Mouse (Mus musculus) embryonic facial prominence, embryonic 11.5 days (tissue): ENCODE data around the gene Qsox1. TPM values are rescaled to one million over a fixed set of nuclear protein-coding genes. Genes with fewer than 3 reads are reported as not detected.

Experiments
- ATAC-seq: fragments of 200-750 bp; cut with Nextera tagmentation; replicated peaks from 2 replicates; pipeline ENCODE4 v1.8.0; 2017; ENCODE audit warnings: low read depth; ENCODE audit not compliant: insufficient number of reproducible peaks, low FRiP score, low TSS enrichment
- DNase-seq: peaks from one replicate; pipeline ENCODE4 v3.0.0-alpha.2; 2015; ENCODE audit warnings: low spot score
- H3K27ac ChIP-seq: fragments of 300-500 bp; sonication (generic); replicated peaks from 2 replicates; pipeline ENCODE4 v1.5.1; 2014; ENCODE audit warnings: mild to moderate bottlenecking, low read depth, low read length, control low read depth
- H3K27me3 ChIP-seq: fragments of 300-500 bp; sonication (generic); 2 replicates; pipeline ENCODE4 v1.6.1; 2014; ENCODE audit warnings: mild to moderate bottlenecking, low read length, moderate library complexity, mixed read lengths; ENCODE audit not compliant: control insufficient read depth, insufficient read depth
- H3K36me3 ChIP-seq: fragments of 300-500 bp; sonication (generic); replicated peaks from 2 replicates; pipeline ENCODE4 v1.6.1; 2014; ENCODE audit warnings: low read depth, mild to moderate bottlenecking, low read length, moderate library complexity, mixed read lengths; ENCODE audit not compliant: control insufficient read depth, insufficient read depth
- H3K4me1 ChIP-seq: fragments of 300-500 bp; sonication (generic); 2 replicates; pipeline ENCODE4 v1.6.1; 2014; ENCODE audit warnings: low read length, mixed read lengths; ENCODE audit not compliant: control insufficient read depth, insufficient read depth
- H3K4me2 ChIP-seq: fragments of 300-500 bp; sonication (generic); 2 replicates; pipeline ENCODE4 v1.6.1; 2014; ENCODE audit warnings: low read depth, mild to moderate bottlenecking, control low read depth, low read length, moderate library complexity
- H3K4me3 ChIP-seq: fragments of 300-500 bp; sonication (generic); 2 replicates; pipeline ENCODE4 v1.5.1; 2014; ENCODE audit warnings: low read depth, low read length, control low read depth
- H3K9ac ChIP-seq: fragments of 300-500 bp; sonication (generic); replicated peaks from 2 replicates; pipeline ENCODE4 v1.6.1; 2014; ENCODE audit warnings: mild to moderate bottlenecking, control low read depth, low read length
- H3K9me3 ChIP-seq: fragments of 300-500 bp; sonication (generic); replicated peaks from 2 replicates; pipeline ENCODE4 v1.6.1; 2016; ENCODE audit warnings: mild to moderate bottlenecking, low read length, inconsistent platforms, mixed read lengths; ENCODE audit not compliant: control insufficient read depth
- WGBS: fragments of 180-500 bp; shearing (Covaris S2); extraction: QIAGEN DNeasy Blood & Tissue Kit; methylation state at CpG from one replicate; pipeline ENCODE4 v1.1.7; 2014; 5-methylcytosine and 5-hydroxymethylcytosine counted together
- polyA plus RNA-seq: library from polyadenylated mRNA; unstranded; fragments of >200 nt; fragmentation: Nextera tagmentation; extraction: Ambion mirVana; gene quantifications from 2 replicates; pipeline ENCODE4 v1.2.1, GENCODE M21; 2014

Gene Qsox1
- polyA plus RNA-seq, 1 experiment from 2014 or later = 6.8 TPM

GRCm38 (mm10) chr1:155809706-155810442 lies 2.8 kb downstream of the Qsox1 start:
- H3K9ac ChIP-seq = no peak overlapping the region
- DNase-seq (no peak), ATAC-seq (no peak)
- H3K36me3 ChIP-seq = no peaks in the 10 kb centered on the region
- H3K9me3 ChIP-seq = no peaks in the 10 kb centered on the region
- H3K27me3 ChIP-seq = no peaks in the 10 kb centered on the region
- no peaks in the 10 kb centered on the region for H3K4me1 ChIP-seq
- H3K4me3 ChIP-seq = no peak overlapping the region
- no peak overlapping the region for H3K4me2 ChIP-seq
- WGBS = 71% methylated on average over 10 of the region's 10 CpGs
- H3K27ac ChIP-seq = no peak overlapping the region

- H3K4me1 ChIP-seq = no peaks in the 10 kb centered on the region
- no peaks in the 10 kb centered on the region for H3K9me3 ChIP-seq
- WGBS = 90% methylated on average over 4 of the region's 4 CpGs
- H3K4me2 ChIP-seq = no peak overlapping the region
- H3K36me3 ChIP-seq = no peaks in the 10 kb centered on the region
- H3K27me3 ChIP-seq = no peaks in the 10 kb centered on the region
- H3K27ac ChIP-seq = no peak overlapping the region
- DNase-seq (no peak), ATAC-seq (no peak)
- H3K4me3 ChIP-seq = no peak overlapping the region
- no peak overlapping the region for H3K9ac ChIP-seq
These were observed 4.4 kb downstream of the Qsox1 start for GRCm38 (mm10) chr1:155808261-155808660.

GRCm38 (mm10) chr1:155805607-155806006 lies 7.1 kb downstream of the Qsox1 start:
- H3K4me3 ChIP-seq = no peak overlapping the region
- WGBS = 94% methylated on average over 9 of the region's 9 CpGs
- no peak overlapping the region for H3K27ac ChIP-seq
- ATAC-seq (no peak), DNase-seq (no peak)
- H3K4me1 ChIP-seq = no peaks in the 10 kb centered on the region
- no peaks in the 10 kb centered on the region for H3K27me3 ChIP-seq
- H3K9me3 ChIP-seq = no peaks in the 10 kb centered on the region
- H3K9ac ChIP-seq = no peak overlapping the region
- no peaks in the 10 kb centered on the region; the same call in 1 of the 2 replicates for H3K36me3 ChIP-seq
- no peak overlapping the region for H3K4me2 ChIP-seq

GRCm38 (mm10) chr1:155801014-155801991 lies 11.4 kb downstream of the Qsox1 start:
- H3K4me1 ChIP-seq = no peaks in the 10 kb centered on the region
- H3K27me3 ChIP-seq = no peaks in the 10 kb centered on the region
- no peaks in the 10 kb centered on the region; the same call in 1 of the 2 replicates for H3K36me3 ChIP-seq
- ATAC-seq (no peak), DNase-seq (no peak)
- H3K9me3 ChIP-seq = no peaks in the 10 kb centered on the region
- H3K9ac ChIP-seq = no peak overlapping the region
- no peak overlapping the region for H3K4me2 ChIP-seq
- WGBS = 86% methylated on average over 11 of the region's 11 CpGs
- H3K27ac ChIP-seq = no peak overlapping the region
- H3K4me3 ChIP-seq = no peak overlapping the region

GRCm38 (mm10) chr1:155798000-155798399 lies 14.7 kb downstream of the Qsox1 start:
- Histone ChIP-seq H3K9ac (no peak overlapping the region), H3K36me3 (no peaks in the 10 kb centered on the region; the same call in 1 of the 2 replicates), H3K27me3 (no peaks in the 10 kb centered on the region)

GRCm38 (mm10) chr1:155797425-155797824 lies 15.3 kb downstream of the Qsox1 start:
- no peak overlapping the region for H3K9ac ChIP-seq
- no peak overlapping the region for H3K4me3 ChIP-seq
- WGBS = 95% methylated on average over 4 of the region's 4 CpGs
- ATAC-seq (no peak), DNase-seq (no peak)
- H3K36me3 ChIP-seq = no peaks in the 10 kb centered on the region; the same call in 1 of the 2 replicates
- H3K4me2 ChIP-seq = no peak overlapping the region
- no peaks in the 10 kb centered on the region for H3K27me3 ChIP-seq
- no peaks in the 10 kb centered on the region for H3K4me1 ChIP-seq
- no peak overlapping the region for H3K27ac ChIP-seq
- H3K9me3 ChIP-seq = no peaks in the 10 kb centered on the region

More at GRCm38 (mm10) chr1:155798000-155798399, 14.7 kb downstream of the Qsox1 start:
- Histone ChIP-seq H3K27ac (no peak overlapping the region), H3K4me3 (no peak overlapping the region), H3K4me1 (no peaks in the 10 kb centered on the region), H3K4me2 (no peak overlapping the region), H3K9me3 (no peaks in the 10 kb centered on the region)
- WGBS = 89% methylated on average over 4 of the region's 4 CpGs
- ATAC-seq (no peak), DNase-seq (no peak)

GRCm38 (mm10) chr1:155796757-155797405 lies 15.8 kb downstream of the Qsox1 start:
- DNase-seq = no peak
- H3K27me3 ChIP-seq = no peaks in the 10 kb centered on the region
- no peak overlapping the region for H3K9ac ChIP-seq
- no peak overlapping the region for H3K4me2 ChIP-seq
- H3K4me3 ChIP-seq = no peak overlapping the region
- H3K36me3 ChIP-seq = no peaks in the 10 kb centered on the region; the same call in 1 of the 2 replicates
- H3K9me3 ChIP-seq = no peaks in the 10 kb centered on the region
- WGBS = 78% methylated on average over 11 of the region's 11 CpGs
- H3K4me1 ChIP-seq = no peaks in the 10 kb centered on the region
- H3K27ac ChIP-seq = no peak overlapping the region
- ATAC-seq = no peak
